In the genomic region with DNA sequence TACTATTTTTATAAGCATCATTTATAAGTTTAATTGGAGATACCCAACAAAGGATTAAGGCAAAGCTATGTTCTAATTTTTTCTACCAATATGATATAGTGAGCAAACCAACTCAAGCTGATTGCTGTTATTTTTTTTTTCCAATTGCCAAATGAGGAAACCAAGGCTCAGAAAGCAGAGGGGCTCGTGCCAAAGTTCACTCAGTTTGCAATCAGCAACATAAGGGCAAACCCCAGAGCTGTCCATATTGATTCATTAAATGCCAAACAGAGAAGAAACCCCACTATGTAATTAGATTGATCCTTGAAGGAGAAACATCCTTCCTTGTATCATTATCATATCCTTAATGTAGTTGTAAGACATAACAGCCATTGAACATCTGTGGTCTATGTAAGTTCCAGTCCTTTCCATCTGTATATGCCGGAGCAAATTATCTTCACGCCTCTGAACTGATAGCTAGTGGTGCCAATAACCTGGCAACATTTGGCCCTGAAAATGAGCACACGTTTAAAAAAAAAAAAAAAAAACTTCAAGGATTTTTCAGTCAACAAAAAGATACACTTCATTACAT, we compare ENCODE assay signal across 22 mouse cellular contexts. TPM values are rescaled to one million over a fixed set of nuclear protein-coding genes. Genes with fewer than 3 reads are reported as not detected.
DNase-seq lines count a peak whose midpoint lies in the region; ATAC-seq and TF ChIP-seq lines count a peak whose summit lies in the region.
"Had no signal": no experiment of that assay in that cellular context is flagged by ENCODE, and none has a peak within 500 bp of the region (broad histone marks: within the 10 kb centered on the region; RNA-seq: fewer than 3 reads in every experiment).

No protein-coding gene starts in this region.

- DNase-seq in forebrain, embryonic 14.5 days (ENCODE audit: low spot score) = peak; percentile 61
- DNase-seq in forebrain, embryonic 10.5 days (ENCODE audit: extremely low spot score, low spot score) = no peak
- DNase-seq in midbrain, postnatal 0 days (ENCODE audit: low spot score) = peak; percentile 56
- DNase-seq in forebrain, postnatal 0 days = peak; percentile 12
- DNase-seq in ovary, adult 18-20 months (ENCODE audit: low spot score) = no peak
- DNase-seq: adrenal gland, adult 2 months; adrenal gland, postnatal 14 days; cerebellum, adult 11-12 months; cerebellum, adult 8-10 months; cerebellum, postnatal 25 days; gastrocnemius, postnatal 10 days; heart, adult 11 months; kidney, adult 2 months had no signal

- no peak overlapping the region for H3K4me2 ChIP-seq in forebrain, embryonic 14.5 days (ENCODE audit: low read length)
- no peak overlapping the region for H3K4me2 ChIP-seq in hindbrain, embryonic 16.5 days (ENCODE audit: low read length)
- H3K4me2 ChIP-seq in hindbrain, embryonic 12.5 days (replicated peaks) = no peak overlapping the region
- no peak overlapping the region for H3K4me2 ChIP-seq in midbrain, postnatal 0 days (ENCODE audit: low read depth, low read length, poor library complexity, severe bottlenecking)
- no peak overlapping the region for H3K4me2 ChIP-seq in midbrain, embryonic 15.5 days
- H3K4me2 ChIP-seq in forebrain, postnatal 0 days (ENCODE audit: low read depth) = no peak overlapping the region
- H3K4me2 ChIP-seq: embryonic facial prominence, embryonic 12.5 days; embryonic facial prominence, embryonic 15.5 days; heart, embryonic 11.5 days had no signal

- H3K4me3 ChIP-seq in forebrain, embryonic 14.5 days (ENCODE audit: low read depth, low read length) = no peak overlapping the region
- no peak overlapping the region for H3K4me3 ChIP-seq in forebrain, embryonic 10.5 days
- no peak overlapping the region for H3K4me3 ChIP-seq in hindbrain, embryonic 16.5 days (ENCODE audit: low read length)
- H3K4me3 ChIP-seq in hindbrain, embryonic 12.5 days = no peak overlapping the region
- H3K4me3 ChIP-seq in midbrain, postnatal 0 days (ENCODE audit: low read depth, low read length) = no peak overlapping the region
- no peak overlapping the region for H3K4me3 ChIP-seq in midbrain, embryonic 15.5 days
- H3K4me3 ChIP-seq in forebrain, postnatal 0 days (ENCODE audit: low read depth, low read length) = no peak overlapping the region
- H3K4me3 ChIP-seq: embryonic facial prominence, embryonic 12.5 days; embryonic facial prominence, embryonic 15.5 days had no signal

- 67% methylated on average over 4 of the region's 4 CpGs for WGBS in forebrain, embryonic 14.5 days
- 90% methylated on average over 4 of the region's 4 CpGs for WGBS in forebrain, embryonic 10.5 days
- 63% methylated on average over 4 of the region's 4 CpGs for WGBS in hindbrain, embryonic 16.5 days
- WGBS in hindbrain, embryonic 12.5 days = 75% methylated on average over 4 of the region's 4 CpGs
- 80% methylated on average over 4 of the region's 4 CpGs for WGBS in midbrain, postnatal 0 days
- WGBS in midbrain, embryonic 15.5 days = 79% methylated on average over 4 of the region's 4 CpGs
- 53% methylated on average over 4 of the region's 4 CpGs for WGBS in forebrain, postnatal 0 days

- peaks cover 5% of the 10 kb centered on the region for H3K4me1 ChIP-seq in forebrain, embryonic 14.5 days (ENCODE audit: control insufficient read depth, insufficient read depth, low read length)
- H3K4me1 ChIP-seq in forebrain, embryonic 10.5 days = peaks cover 18% of the 10 kb centered on the region
- H3K4me1 ChIP-seq in hindbrain, embryonic 16.5 days (ENCODE audit: control insufficient read depth, insufficient read depth, low read depth, low read length) = no peaks in the 10 kb centered on the region
- H3K4me1 ChIP-seq in hindbrain, embryonic 12.5 days = no peaks in the 10 kb centered on the region
- H3K4me1 ChIP-seq in midbrain, postnatal 0 days (ENCODE audit: insufficient read depth, low read length) = no peaks in the 10 kb centered on the region
- H3K4me1 ChIP-seq in midbrain, embryonic 15.5 days = no peaks in the 10 kb centered on the region
- H3K4me1 ChIP-seq in forebrain, postnatal 0 days (ENCODE audit: insufficient read depth) = no peaks in the 10 kb centered on the region
- H3K4me1 ChIP-seq: embryonic facial prominence, embryonic 15.5 days had no signal

- peak; percentile 81 for ATAC-seq in forebrain, embryonic 14.5 days
- ATAC-seq in hindbrain, embryonic 16.5 days = peak; percentile 69
- no peak for ATAC-seq in hindbrain, embryonic 12.5 days (ENCODE audit: low FRiP score)
- no peak for ATAC-seq in midbrain, postnatal 0 days (ENCODE audit: low FRiP score)
- no peak for ATAC-seq in midbrain, embryonic 15.5 days (replicated peaks)
- no peak for ATAC-seq in forebrain, postnatal 0 days
- ATAC-seq: CD4-positive, CD25-positive, alpha-beta regulatory T cell, adult 4 months; intestine, postnatal 0 days had no signal

- H3K9ac ChIP-seq in forebrain, embryonic 14.5 days (ENCODE audit: low read length) = no peak overlapping the region
- no peak overlapping the region for H3K9ac ChIP-seq in hindbrain, embryonic 16.5 days (ENCODE audit: low read depth, low read length)
- H3K9ac ChIP-seq in hindbrain, embryonic 12.5 days = no peak overlapping the region
- no peak overlapping the region for H3K9ac ChIP-seq in midbrain, postnatal 0 days (replicated peaks; ENCODE audit: low read length, poor library complexity, severe bottlenecking)
- no peak overlapping the region for H3K9ac ChIP-seq in midbrain, embryonic 15.5 days
- H3K9ac ChIP-seq in forebrain, postnatal 0 days = no peak overlapping the region
- H3K9ac ChIP-seq: embryonic facial prominence, embryonic 12.5 days; embryonic facial prominence, embryonic 15.5 days had no signal

- TF ChIP-seq CTCF in midbrain, postnatal 0 days (IDR thresholded peaks at IDR 0.05) = no peak
- no peak for TF ChIP-seq CTCF in forebrain, postnatal 0 days (IDR thresholded peaks at IDR 0.05; ENCODE audit: low read depth)

- no peak overlapping the region for H3K27ac ChIP-seq in forebrain, embryonic 14.5 days (ENCODE audit: low read depth, low read length)
- H3K27ac ChIP-seq in forebrain, embryonic 10.5 days = no peak overlapping the region
- H3K27ac ChIP-seq in hindbrain, embryonic 16.5 days (ENCODE audit: low read depth, low read length) = no peak overlapping the region
- H3K27ac ChIP-seq in hindbrain, embryonic 12.5 days = no peak overlapping the region
- H3K27ac ChIP-seq in midbrain, postnatal 0 days (ENCODE audit: low read depth, low read length) = no peak overlapping the region
- H3K27ac ChIP-seq in midbrain, embryonic 15.5 days = no peak overlapping the region
- H3K27ac ChIP-seq in forebrain, postnatal 0 days (ENCODE audit: low read depth, low read length) = no peak overlapping the region
- H3K27ac ChIP-seq: embryonic facial prominence, embryonic 12.5 days; embryonic facial prominence, embryonic 15.5 days had no signal

- no peaks in the 10 kb centered on the region for H3K27me3 ChIP-seq in forebrain, embryonic 14.5 days (replicated peaks; ENCODE audit: control insufficient read depth, insufficient read depth, low read length)
- H3K27me3 ChIP-seq in forebrain, embryonic 10.5 days (ENCODE audit: poor library complexity, severe bottlenecking) = no peaks in the 10 kb centered on the region
- H3K27me3 ChIP-seq in hindbrain, embryonic 16.5 days (replicated peaks; ENCODE audit: control insufficient read depth, insufficient read depth, low read length) = no peaks in the 10 kb centered on the region
- H3K27me3 ChIP-seq in hindbrain, embryonic 12.5 days = no peaks in the 10 kb centered on the region
- H3K27me3 ChIP-seq in midbrain, postnatal 0 days (ENCODE audit: insufficient read depth, low read length) = no peaks in the 10 kb centered on the region
- no peaks in the 10 kb centered on the region for H3K27me3 ChIP-seq in midbrain, embryonic 15.5 days (replicated peaks)
- H3K27me3 ChIP-seq in forebrain, postnatal 0 days (ENCODE audit: insufficient read depth, low read length) = no peaks in the 10 kb centered on the region
- H3K27me3 ChIP-seq: embryonic facial prominence, embryonic 12.5 days; embryonic facial prominence, embryonic 15.5 days had no signal

- H3K9me3 ChIP-seq in forebrain, embryonic 14.5 days (replicated peaks; ENCODE audit: control insufficient read depth, low read length) = no peaks in the 10 kb centered on the region
- no peaks in the 10 kb centered on the region for H3K9me3 ChIP-seq in forebrain, embryonic 10.5 days
- H3K9me3 ChIP-seq in hindbrain, embryonic 16.5 days (ENCODE audit: control insufficient read depth, low read length) = no peaks in the 10 kb centered on the region
- no peaks in the 10 kb centered on the region for H3K9me3 ChIP-seq in hindbrain, embryonic 12.5 days (replicated peaks)
- no peaks in the 10 kb centered on the region for H3K9me3 ChIP-seq in midbrain, postnatal 0 days (ENCODE audit: low read length)
- H3K9me3 ChIP-seq in midbrain, embryonic 15.5 days = no peaks in the 10 kb centered on the region
- no peaks in the 10 kb centered on the region for H3K9me3 ChIP-seq in forebrain, postnatal 0 days (ENCODE audit: low read length)
- H3K9me3 ChIP-seq: embryonic facial prominence, embryonic 12.5 days; embryonic facial prominence, embryonic 15.5 days had no signal

- H3K36me3 ChIP-seq in forebrain, embryonic 14.5 days (ENCODE audit: control insufficient read depth, insufficient read depth, low read length) = no peaks in the 10 kb centered on the region
- H3K36me3 ChIP-seq in forebrain, embryonic 10.5 days (replicated peaks) = no peaks in the 10 kb centered on the region
- no peaks in the 10 kb centered on the region for H3K36me3 ChIP-seq in hindbrain, embryonic 16.5 days (ENCODE audit: control insufficient read depth, insufficient read depth, low read length)
- no peaks in the 10 kb centered on the region for H3K36me3 ChIP-seq in hindbrain, embryonic 12.5 days
- H3K36me3 ChIP-seq in midbrain, postnatal 0 days (ENCODE audit: insufficient read depth, low read length) = no peaks in the 10 kb centered on the region
- no peaks in the 10 kb centered on the region for H3K36me3 ChIP-seq in midbrain, embryonic 15.5 days (replicated peaks)
- no peaks in the 10 kb centered on the region for H3K36me3 ChIP-seq in forebrain, postnatal 0 days (ENCODE audit: insufficient read depth)
- H3K36me3 ChIP-seq: embryonic facial prominence, embryonic 12.5 days; embryonic facial prominence, embryonic 15.5 days had no signal

RNA-seq across cellular contexts. Expression of a gene that starts 24.8 kb away (rescaled TPM):
- polyA plus RNA-seq in forebrain, embryonic 14.5 days (2014; fragmentation: Nextera tagmentation; extraction: Ambion mirVana) = 532 and 624 TPM in 2 replicates
- 142 and 150 TPM in 2 replicates for polyA plus RNA-seq in forebrain, embryonic 10.5 days (2016; fragmentation: Nextera tagmentation; extraction: Ambion mirVana)
- polyA plus RNA-seq in hindbrain, embryonic 16.5 days (2015; fragmentation: Nextera tagmentation; extraction: Ambion mirVana) = 800 and 988 TPM in 2 replicates
- polyA plus RNA-seq in hindbrain, embryonic 12.5 days (2016; fragmentation: Nextera tagmentation; extraction: Ambion mirVana) = 500 and 546 TPM in 2 replicates
- total RNA-seq in midbrain, postnatal 0 days (2014; rRNA removed) = 486 and 584 TPM in 2 replicates
- polyA plus RNA-seq in midbrain, postnatal 0 days (2015; fragmentation: Nextera tagmentation; extraction: Ambion mirVana) = 1,122 and 1,124 TPM in 2 replicates
- 580 and 678 TPM in 2 replicates for polyA plus RNA-seq in midbrain, embryonic 15.5 days (2015; fragmentation: Nextera tagmentation; extraction: Ambion mirVana)
- total RNA-seq in forebrain, postnatal 0 days (2014; rRNA removed) = 598 and 696 TPM in 2 replicates
- polyA plus RNA-seq in forebrain, postnatal 0 days (2015; fragmentation: Nextera tagmentation; extraction: Ambion mirVana) = 916 and 1,048 TPM in 2 replicates
- total RNA-seq: MEL had no signal
- polyA plus RNA-seq: CD4-positive, CD25-positive, alpha-beta regulatory T cell, adult 4 months had no signal

Comparison
In these comparisons a context has a peak if more than half of its experiments do, and no peak if none do; other contexts are left out.
1. ATAC-seq: peak in forebrain, embryonic 14.5 days (single experiment) and hindbrain, embryonic 16.5 days (single experiment); none in hindbrain, embryonic 12.5 days (single experiment), midbrain, postnatal 0 days (single experiment), midbrain, embryonic 15.5 days (single experiment) and forebrain, postnatal 0 days (single experiment).
2. DNase-seq: peak in forebrain, embryonic 14.5 days (single experiment), midbrain, postnatal 0 days (single experiment) and forebrain, postnatal 0 days (single experiment); none in forebrain, embryonic 10.5 days (single experiment) and ovary, adult 18-20 months (single experiment).